Mouse (Mus musculus): ENCODE data around the gene Timeless. TPM values are rescaled to one million over a fixed set of nuclear protein-coding genes. Genes with fewer than 3 reads are reported as not detected.

Gene Timeless
- polyA plus RNA-seq, 1 experiment from 2014 or later: 66.6 TPM

DNA sequence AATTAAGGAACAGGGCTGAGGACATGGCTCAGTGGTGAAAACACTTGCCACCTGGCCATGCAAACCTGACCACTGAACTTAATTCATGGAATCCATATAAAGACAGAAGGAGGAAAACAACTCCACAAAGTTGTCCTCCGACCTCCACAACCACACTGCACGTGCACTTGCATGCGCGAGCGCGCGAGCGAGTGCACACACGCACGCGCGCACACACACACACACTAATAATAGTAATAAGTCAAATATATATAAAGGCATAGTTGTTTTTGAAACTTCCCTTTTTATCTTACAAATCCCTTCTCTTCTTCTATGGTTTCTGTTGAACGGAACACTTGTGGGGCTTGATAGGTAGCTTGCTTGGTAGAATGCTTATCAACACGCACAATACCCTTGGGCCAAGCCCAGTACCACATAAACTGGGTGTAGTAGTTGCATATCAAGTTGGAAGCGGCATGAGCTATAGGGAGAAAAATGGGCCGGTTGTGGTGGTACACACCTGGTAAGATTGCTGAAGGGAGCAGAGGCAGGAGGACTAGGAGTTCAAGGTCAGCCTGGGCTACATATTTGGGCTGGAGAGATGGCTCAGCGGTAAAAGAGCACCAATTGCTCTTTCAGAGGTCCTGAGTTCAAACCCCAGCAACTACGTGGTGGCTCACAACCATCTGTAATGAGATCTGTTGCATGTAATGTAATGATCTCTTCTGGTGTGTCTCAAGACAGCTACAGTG lies 13.3 kb upstream of the Timeless start:
- H3K36me3 ChIP-seq (replicated peaks; ENCODE audit: control insufficient read depth, insufficient read depth, low read depth, low read length): no peaks in the 10 kb centered on the region
- no peak overlapping the region for H3K9ac ChIP-seq (replicated peaks; ENCODE audit: low read length)
- no peaks in the 10 kb centered on the region for H3K9me3 ChIP-seq (replicated peaks; ENCODE audit: control insufficient read depth, low read length)
- no peak for ATAC-seq (replicated peaks; ENCODE audit: insufficient number of reproducible peaks, low FRiP score, low TSS enrichment, low read depth)
- 94% methylated on average over 18 of the region's 18 CpGs for WGBS
- no peak overlapping the region for H3K4me2 ChIP-seq (ENCODE audit: low read depth, low read length)
- H3K4me1 ChIP-seq (ENCODE audit: control insufficient read depth, insufficient read depth, low read length): no peaks in the 10 kb centered on the region
- H3K27ac ChIP-seq (replicated peaks; ENCODE audit: low read depth, low read length): no peak overlapping the region
- no peak for DNase-seq (ENCODE audit: low spot score)
- no peaks in the 10 kb centered on the region for H3K27me3 ChIP-seq (ENCODE audit: control insufficient read depth, insufficient read depth, low read length)
- no peak overlapping the region for H3K4me3 ChIP-seq (ENCODE audit: low read depth, low read length)

DNA sequence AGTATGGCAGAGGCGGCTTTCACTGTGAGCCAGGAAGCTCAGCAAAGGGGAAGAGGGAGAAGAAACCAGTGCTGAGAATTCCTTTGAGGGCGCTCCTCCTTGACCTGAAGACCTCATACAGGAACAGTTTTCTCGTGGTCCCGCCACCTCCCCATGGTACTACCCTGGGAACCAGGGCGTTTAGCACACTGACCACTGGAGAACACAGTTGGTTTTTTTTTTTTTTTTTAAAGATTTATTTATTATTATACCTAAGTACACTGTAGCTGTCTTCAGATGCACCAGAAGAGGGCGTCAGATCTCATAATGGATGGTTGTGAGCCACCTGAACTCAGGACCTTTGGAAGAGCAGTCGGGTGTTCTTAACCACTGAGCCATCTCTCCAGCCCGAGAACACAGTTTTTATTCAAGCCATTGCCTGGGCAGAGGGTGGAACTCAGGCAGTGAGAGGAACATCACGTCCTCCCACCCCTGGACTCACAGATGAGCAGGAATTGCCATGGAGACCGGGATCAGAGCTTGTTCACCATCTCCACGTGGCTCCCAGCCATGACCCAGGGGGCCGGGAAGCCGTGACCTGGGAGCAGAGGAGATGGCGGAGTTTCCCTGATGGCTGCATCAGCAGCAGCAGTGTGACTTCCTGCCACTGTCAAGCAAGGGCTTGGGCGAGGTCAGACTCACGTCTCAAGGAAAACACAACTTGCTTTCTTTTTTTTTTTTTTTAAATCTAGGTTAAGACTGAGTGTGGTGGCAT lies 10.2 kb upstream of the Timeless start:
- ATAC-seq (replicated peaks; ENCODE audit: insufficient number of reproducible peaks, low FRiP score, low TSS enrichment, low read depth) (no peak), DNase-seq (ENCODE audit: low spot score) (no peak)
- no peak overlapping the region for H3K27ac ChIP-seq (replicated peaks; ENCODE audit: low read depth, low read length)
- H3K4me3 ChIP-seq (ENCODE audit: low read depth, low read length): no peak overlapping the region
- no peaks in the 10 kb centered on the region for H3K9me3 ChIP-seq (replicated peaks; ENCODE audit: control insufficient read depth, low read length)
- H3K4me2 ChIP-seq (ENCODE audit: low read depth, low read length): no peak overlapping the region
- no peaks in the 10 kb centered on the region for H3K27me3 ChIP-seq (ENCODE audit: control insufficient read depth, insufficient read depth, low read length)
- 49% methylated on average over 16 of the region's 16 CpGs for WGBS
- H3K36me3 ChIP-seq (replicated peaks; ENCODE audit: control insufficient read depth, insufficient read depth, low read depth, low read length): no peaks in the 10 kb centered on the region
- H3K4me1 ChIP-seq (ENCODE audit: control insufficient read depth, insufficient read depth, low read length): no peaks in the 10 kb centered on the region
- H3K9ac ChIP-seq (replicated peaks; ENCODE audit: low read length): no peak overlapping the region

DNA sequence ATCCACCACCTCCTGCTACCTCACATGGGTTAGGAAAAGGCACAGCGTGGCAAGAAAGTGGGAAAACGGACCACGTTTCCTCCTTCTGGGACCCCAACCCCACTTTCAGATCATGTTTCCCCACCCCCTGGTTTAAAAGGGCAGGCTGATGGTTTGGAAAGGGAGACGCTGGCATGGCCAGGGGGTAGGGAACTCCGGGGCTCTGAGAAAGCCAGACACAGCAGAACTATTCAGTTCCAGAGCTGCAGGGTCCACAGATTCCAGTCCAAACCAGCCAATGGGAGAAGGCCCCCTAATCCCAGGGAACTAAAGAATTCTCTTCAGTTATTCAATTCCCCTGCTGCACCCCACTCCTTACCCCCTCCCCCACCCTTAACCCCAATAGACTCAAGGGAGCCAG lies 6.8 kb upstream of the Timeless start:
- H3K4me2 ChIP-seq (ENCODE audit: low read depth, low read length): no peak overlapping the region
- H3K27ac ChIP-seq (replicated peaks; ENCODE audit: low read depth, low read length): no peak overlapping the region
- H3K9me3 ChIP-seq (replicated peaks; ENCODE audit: control insufficient read depth, low read length): no peaks in the 10 kb centered on the region
- no peak overlapping the region for H3K4me3 ChIP-seq (ENCODE audit: low read depth, low read length)
- H3K9ac ChIP-seq (replicated peaks; ENCODE audit: low read length): no peak overlapping the region
- H3K27me3 ChIP-seq (ENCODE audit: control insufficient read depth, insufficient read depth, low read length): no peaks in the 10 kb centered on the region
- DNase-seq (ENCODE audit: low spot score) (no peak), ATAC-seq (replicated peaks; ENCODE audit: insufficient number of reproducible peaks, low FRiP score, low TSS enrichment, low read depth) (no peak)
- H3K4me1 ChIP-seq (ENCODE audit: control insufficient read depth, insufficient read depth, low read length): no peaks in the 10 kb centered on the region
- 28% methylated on average over 5 of the region's 5 CpGs for WGBS
- H3K36me3 ChIP-seq (replicated peaks; ENCODE audit: control insufficient read depth, insufficient read depth, low read depth, low read length): no peaks in the 10 kb centered on the region

DNA sequence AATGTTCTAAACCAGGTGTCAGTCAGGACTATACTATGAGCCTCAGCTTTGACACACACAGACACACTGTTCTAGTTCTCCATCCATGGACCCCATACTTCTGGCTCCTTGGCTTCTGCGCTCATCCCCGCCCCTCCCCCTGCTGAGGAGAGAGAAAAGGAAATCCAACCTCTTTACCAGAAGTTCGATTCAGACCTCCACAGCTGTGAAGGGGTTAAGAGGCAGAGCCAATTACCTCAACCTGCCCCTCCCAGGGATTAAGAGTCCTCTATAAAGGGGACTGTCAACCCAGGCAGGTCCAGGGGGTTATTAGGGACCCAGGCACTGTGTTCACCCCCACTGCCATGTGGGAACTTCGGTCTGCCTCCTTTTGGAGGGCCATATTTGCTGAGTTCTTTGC lies 6.3 kb upstream of the Timeless start, which contains the start of gene Mip:
Gene Mip (plus strand): TSS at position 301 of the 400 bp plus-strand sequence.
- no peaks in the 10 kb centered on the region for H3K4me1 ChIP-seq (ENCODE audit: control insufficient read depth, insufficient read depth, low read length)
- no peak for ATAC-seq (replicated peaks; ENCODE audit: insufficient number of reproducible peaks, low FRiP score, low TSS enrichment, low read depth)
- no peak within 1 kb of the TSS for H3K4me2 ChIP-seq (ENCODE audit: low read depth, low read length)
- 0 out of 2 replicates have a peak within 1 kb of the TSS, but pooled peaks have one; percentile 28 for H3K27ac ChIP-seq (replicated peaks; ENCODE audit: low read depth, low read length)
- H3K27me3 ChIP-seq (ENCODE audit: control insufficient read depth, insufficient read depth, low read length): no peaks in the 10 kb centered on the region
- no peak within 1 kb of the TSS for H3K4me3 ChIP-seq (ENCODE audit: low read depth, low read length)
- H3K9me3 ChIP-seq (replicated peaks; ENCODE audit: control insufficient read depth, low read length): no peaks in the 10 kb centered on the region
- 49% methylated on average over 4 of the region's 4 CpGs for WGBS
- DNase-seq (ENCODE audit: low spot score): no peak
- H3K36me3 ChIP-seq (replicated peaks; ENCODE audit: control insufficient read depth, insufficient read depth, low read depth, low read length): no peaks in the 10 kb centered on the region
- no peak within 1 kb of the TSS; the same call in 1 of the 2 replicates for H3K9ac ChIP-seq (replicated peaks; ENCODE audit: low read length)

DNA sequence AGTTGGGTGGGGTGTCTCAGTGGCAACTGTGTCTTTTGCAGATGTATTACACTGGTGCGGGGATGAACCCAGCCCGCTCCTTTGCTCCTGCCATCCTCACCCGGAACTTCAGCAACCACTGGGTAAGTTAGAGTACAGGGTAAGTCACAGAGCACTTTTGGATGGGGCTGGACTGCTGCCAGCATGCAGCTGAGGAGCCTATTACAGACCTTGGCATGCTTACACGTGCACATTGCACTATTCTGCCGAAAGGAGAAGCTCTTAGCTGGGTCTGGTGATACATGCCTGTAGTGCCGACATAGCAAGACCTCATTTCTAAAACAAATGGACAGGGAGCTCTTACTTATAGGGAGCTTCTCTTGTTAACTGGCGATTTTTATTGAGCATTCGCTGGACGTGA lies 4.3 kb upstream of the Timeless start:
- 87% methylated on average over 9 of the region's 9 CpGs for WGBS
- Histone ChIP-seq H3K4me1 (ENCODE audit: control insufficient read depth, insufficient read depth, low read length) (no peaks in the 10 kb centered on the region), H3K27ac (replicated peaks; ENCODE audit: low read depth, low read length) (no peak overlapping the region), H3K36me3 (replicated peaks; ENCODE audit: control insufficient read depth, insufficient read depth, low read depth, low read length) (no peaks in the 10 kb centered on the region), H3K4me2 (ENCODE audit: low read depth, low read length) (no peak overlapping the region), H3K27me3 (ENCODE audit: control insufficient read depth, insufficient read depth, low read length) (no peaks in the 10 kb centered on the region), H3K9me3 (replicated peaks; ENCODE audit: control insufficient read depth, low read length) (no peaks in the 10 kb centered on the region), H3K9ac (replicated peaks; ENCODE audit: low read length) (no peak overlapping the region), H3K4me3 (ENCODE audit: low read depth, low read length) (no peak overlapping the region)
- ATAC-seq (replicated peaks; ENCODE audit: insufficient number of reproducible peaks, low FRiP score, low TSS enrichment, low read depth) (no peak), DNase-seq (ENCODE audit: low spot score) (no peak)

DNA sequence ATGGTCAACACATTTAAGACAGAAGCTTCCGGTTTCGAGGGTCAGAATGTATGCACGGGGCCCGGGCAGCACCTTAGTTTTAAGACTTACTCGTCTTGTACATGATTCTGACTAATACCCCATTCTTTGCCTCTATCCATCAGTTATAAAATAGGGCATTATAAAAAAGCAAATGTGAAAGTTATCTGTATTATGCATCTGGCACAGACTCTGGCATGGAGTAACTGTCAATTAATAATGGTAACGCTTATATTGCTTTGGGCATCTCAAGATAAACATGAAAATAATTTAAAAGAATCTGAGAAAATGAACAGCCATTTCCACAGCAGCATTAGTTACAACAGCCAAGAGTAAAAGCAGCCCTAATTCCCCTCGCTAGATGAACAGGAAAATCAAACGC lies 3.9 kb upstream of the Timeless start:
- H3K4me3 ChIP-seq (ENCODE audit: low read depth, low read length): no peak overlapping the region
- H3K9me3 ChIP-seq (replicated peaks; ENCODE audit: control insufficient read depth, low read length): no peaks in the 10 kb centered on the region
- WGBS: 92% methylated on average over 8 of the region's 8 CpGs
- H3K4me1 ChIP-seq (ENCODE audit: control insufficient read depth, insufficient read depth, low read length): no peaks in the 10 kb centered on the region
- H3K4me2 ChIP-seq (ENCODE audit: low read depth, low read length): no peak overlapping the region
- ATAC-seq (replicated peaks; ENCODE audit: insufficient number of reproducible peaks, low FRiP score, low TSS enrichment, low read depth): no peak
- H3K27me3 ChIP-seq (ENCODE audit: control insufficient read depth, insufficient read depth, low read length): no peaks in the 10 kb centered on the region
- H3K9ac ChIP-seq (replicated peaks; ENCODE audit: low read length): no peak overlapping the region
- no peaks in the 10 kb centered on the region for H3K36me3 ChIP-seq (replicated peaks; ENCODE audit: control insufficient read depth, insufficient read depth, low read depth, low read length)
- no peak for DNase-seq (ENCODE audit: low spot score)
- H3K27ac ChIP-seq (replicated peaks; ENCODE audit: low read depth, low read length): no peak overlapping the region

DNA sequence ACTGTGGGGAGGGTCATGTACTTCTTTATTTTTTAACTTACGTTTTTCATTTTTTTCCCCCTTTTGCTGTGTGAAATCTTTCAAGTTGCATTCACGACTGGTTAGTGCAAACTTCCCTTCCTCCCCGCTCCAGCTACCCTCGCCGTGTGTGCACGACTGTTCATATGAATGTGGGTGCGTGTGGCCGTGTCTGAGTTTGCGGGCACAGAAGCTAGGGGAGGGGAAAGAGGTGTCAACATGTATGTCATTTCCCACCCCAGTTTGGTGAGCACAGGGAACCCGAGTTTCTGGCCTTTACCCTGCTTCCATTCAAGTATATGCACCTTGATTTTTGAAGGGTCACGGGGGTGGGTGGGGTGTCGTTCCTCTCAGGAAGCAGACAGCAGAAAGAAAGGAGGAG lies 1.3 kb upstream of the Timeless start:
- Histone ChIP-seq H3K4me3 (ENCODE audit: low read depth, low read length) (no peak overlapping the region), H3K27me3 (ENCODE audit: control insufficient read depth, insufficient read depth, low read length) (no peaks in the 10 kb centered on the region), H3K9me3 (replicated peaks; ENCODE audit: control insufficient read depth, low read length) (no peaks in the 10 kb centered on the region), H3K4me2 (ENCODE audit: low read depth, low read length) (no peak overlapping the region; the same call in 1 of the 2 replicates), H3K4me1 (ENCODE audit: control insufficient read depth, insufficient read depth, low read length) (no peaks in the 10 kb centered on the region), H3K36me3 (replicated peaks; ENCODE audit: control insufficient read depth, insufficient read depth, low read depth, low read length) (no peaks in the 10 kb centered on the region; the same call in 1 of the 2 replicates), H3K9ac (replicated peaks; ENCODE audit: low read length) (no peak overlapping the region), H3K27ac (replicated peaks; ENCODE audit: low read depth, low read length) (0 out of 2 replicates have a peak overlapping the region, but pooled peaks have one; percentile 44)
- no peak for ATAC-seq (replicated peaks; ENCODE audit: insufficient number of reproducible peaks, low FRiP score, low TSS enrichment, low read depth)
- DNase-seq (ENCODE audit: low spot score): no peak
- WGBS: 79% methylated on average over 12 of the region's 12 CpGs

DNA sequence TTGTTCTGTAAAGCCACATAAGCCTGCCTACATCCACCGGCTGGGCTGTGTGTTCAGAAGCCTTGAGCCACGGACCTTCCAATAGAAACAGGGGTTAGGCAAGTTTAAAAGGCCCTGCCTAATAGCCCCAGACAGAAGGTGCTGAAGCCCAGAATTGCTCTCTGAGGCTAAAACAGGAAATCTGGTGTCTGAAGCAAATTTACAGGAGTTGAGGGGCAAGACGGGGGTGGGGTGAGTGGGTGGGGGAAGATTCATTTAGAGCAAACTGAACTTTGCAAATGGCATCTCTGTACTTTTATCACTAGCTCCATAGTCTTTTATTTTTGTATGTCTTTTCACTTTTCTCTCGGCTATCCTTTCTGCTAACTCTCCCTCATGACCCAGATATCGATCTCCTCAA lies 719 bp upstream of the Timeless start:
- Histone ChIP-seq H3K36me3 (replicated peaks; ENCODE audit: control insufficient read depth, insufficient read depth, low read depth, low read length) (no peaks in the 10 kb centered on the region; the same call in 1 of the 2 replicates), H3K9ac (replicated peaks; ENCODE audit: low read length) (peak overlapping the region; percentile 90), H3K27ac (replicated peaks; ENCODE audit: low read depth, low read length) (peak overlapping the region; percentile 44; the same call in 1 of the 2 replicates), H3K4me1 (ENCODE audit: control insufficient read depth, insufficient read depth, low read length) (no peaks in the 10 kb centered on the region), H3K9me3 (replicated peaks; ENCODE audit: control insufficient read depth, low read length) (no peaks in the 10 kb centered on the region), H3K4me2 (ENCODE audit: low read depth, low read length) (peak overlapping the region; percentile 69), H3K4me3 (ENCODE audit: low read depth, low read length) (peak overlapping the region; percentile 68), H3K27me3 (ENCODE audit: control insufficient read depth, insufficient read depth, low read length) (no peaks in the 10 kb centered on the region)
- ATAC-seq (replicated peaks; ENCODE audit: insufficient number of reproducible peaks, low FRiP score, low TSS enrichment, low read depth) (no peak), DNase-seq (ENCODE audit: low spot score) (no peak)
- WGBS: 21% methylated on average over 5 of the region's 5 CpGs

Data from embryonic facial prominence, embryonic 11.5 days (tissue).